ENCODE assay signal across 7 mouse cellular contexts in genomic region chr11:48775483-48775882, GRCm38 (mm10). TPM values are rescaled to one million over a fixed set of nuclear protein-coding genes. Genes with fewer than 3 reads are reported as not detected.
A peak's percentile ranks its signal among the peaks of the same experiment; 100 is the strongest.
DNase-seq lines count a peak whose midpoint lies in the region; ATAC-seq lines count a peak whose summit lies in the region.

No protein-coding gene starts in this region.

- H3K27ac ChIP-seq in stomach, embryonic 15.5 days, result no peak overlapping the region

- H3K9ac ChIP-seq in stomach, embryonic 15.5 days, result no peak overlapping the region

- ATAC-seq in megakaryocyte-erythroid progenitor cell, adult 5-6 weeks (replicated peaks; ENCODE audit: low FRiP score, low TSS enrichment, poor library complexity, severe bottlenecking), result 0 out of 2 replicates have a peak, but pooled peaks have one; percentile 13
- no peak for ATAC-seq in stomach, embryonic 15.5 days (ENCODE audit: insufficient read depth, low FRiP score, low read depth)

- WGBS in stomach, embryonic 15.5 days, result 2% methylated on average over 7 of the region's 7 CpGs

- H3K4me3 ChIP-seq in stomach, embryonic 15.5 days (replicated peaks), result no peak overlapping the region

- no peaks in the 10 kb centered on the region for H3K27me3 ChIP-seq in stomach, embryonic 15.5 days (replicated peaks)

- H3K4me2 ChIP-seq in stomach, embryonic 15.5 days, result peak overlapping the region; percentile 29; the same call in 1 of the 2 replicates

- H3K9me3 ChIP-seq in stomach, embryonic 15.5 days, result no peaks in the 10 kb centered on the region

- H3K36me3 ChIP-seq in stomach, embryonic 15.5 days, result no peaks in the 10 kb centered on the region

- 0 out of 2 replicates have a peak, but pooled peaks cover 2% of the 10 kb centered on the region for H3K4me1 ChIP-seq in stomach, embryonic 15.5 days

- DNase-seq in 3T3-L1 (ENCODE audit: low read depth, low spot score) (peak; percentile 79), A20 (ENCODE audit: low read depth, low spot score) (peak; percentile 53)
- DNase-seq in cerebellum, postnatal 14 days, result peak; percentile 76 to 77
- DNase-seq in heart, adult 9 months (ENCODE audit: low spot score in 2 of 2), result peak; percentile 43 to 59
- peak; percentile 64 to 74 for DNase-seq in kidney, postnatal 36 days

RNA-seq across cellular contexts. Expression of gene Rack1, which starts 24.6 kb away (rescaled TPM):
- 2,653 and 3,048 TPM in 2 replicates for total RNA-seq in megakaryocyte-erythroid progenitor cell, adult 5-6 weeks (2014; fragmentation: Nextera tagmentation)
- total RNA-seq in megakaryocyte-erythroid progenitor cell, adult 5-6 weeks (2017), result 1,625 and 1,902 TPM in 2 replicates
- 732 and 736 TPM in 2 replicates for polyA plus RNA-seq in stomach, embryonic 15.5 days (2015; fragmentation: Nextera tagmentation; extraction: Ambion mirVana)

RNA-seq across cellular contexts. Expression of gene Trim41, which starts 41.7 kb away (rescaled TPM):
- total RNA-seq in megakaryocyte-erythroid progenitor cell, adult 5-6 weeks (2014; fragmentation: Nextera tagmentation), result 16.0 and 19.8 TPM in 2 replicates
- total RNA-seq in megakaryocyte-erythroid progenitor cell, adult 5-6 weeks (2017), result 18.6 and 64.6 TPM in 2 replicates
- 5.0 and 6.7 TPM in 2 replicates for polyA plus RNA-seq in stomach, embryonic 15.5 days (2015; fragmentation: Nextera tagmentation; extraction: Ambion mirVana)

RNA-seq across cellular contexts. Expression of gene Trim7, which starts 50.5 kb away (rescaled TPM):
- 0.84 TPM in 1 of 2 replicates, not detected in the other for total RNA-seq in megakaryocyte-erythroid progenitor cell, adult 5-6 weeks (2014; fragmentation: Nextera tagmentation)
- 0.75 and 0.80 TPM in 2 replicates for total RNA-seq in megakaryocyte-erythroid progenitor cell, adult 5-6 weeks (2017)
- 2.3 and 2.5 TPM in 2 replicates for polyA plus RNA-seq in stomach, embryonic 15.5 days (2015; fragmentation: Nextera tagmentation; extraction: Ambion mirVana)

RNA-seq across cellular contexts. Expression of gene Gm12184, which starts 51.0 kb away (rescaled TPM):
- total RNA-seq in megakaryocyte-erythroid progenitor cell, adult 5-6 weeks (2014; fragmentation: Nextera tagmentation), result 10.6 and 12.0 TPM in 2 replicates
- total RNA-seq in megakaryocyte-erythroid progenitor cell, adult 5-6 weeks (2017), result 6.7 and 9.1 TPM in 2 replicates
- 10.3 and 16.4 TPM in 2 replicates for polyA plus RNA-seq in stomach, embryonic 15.5 days (2015; fragmentation: Nextera tagmentation; extraction: Ambion mirVana)
